Comparison of ENCODE assay signal across 1 mouse cellular context in the genomic region with DNA sequence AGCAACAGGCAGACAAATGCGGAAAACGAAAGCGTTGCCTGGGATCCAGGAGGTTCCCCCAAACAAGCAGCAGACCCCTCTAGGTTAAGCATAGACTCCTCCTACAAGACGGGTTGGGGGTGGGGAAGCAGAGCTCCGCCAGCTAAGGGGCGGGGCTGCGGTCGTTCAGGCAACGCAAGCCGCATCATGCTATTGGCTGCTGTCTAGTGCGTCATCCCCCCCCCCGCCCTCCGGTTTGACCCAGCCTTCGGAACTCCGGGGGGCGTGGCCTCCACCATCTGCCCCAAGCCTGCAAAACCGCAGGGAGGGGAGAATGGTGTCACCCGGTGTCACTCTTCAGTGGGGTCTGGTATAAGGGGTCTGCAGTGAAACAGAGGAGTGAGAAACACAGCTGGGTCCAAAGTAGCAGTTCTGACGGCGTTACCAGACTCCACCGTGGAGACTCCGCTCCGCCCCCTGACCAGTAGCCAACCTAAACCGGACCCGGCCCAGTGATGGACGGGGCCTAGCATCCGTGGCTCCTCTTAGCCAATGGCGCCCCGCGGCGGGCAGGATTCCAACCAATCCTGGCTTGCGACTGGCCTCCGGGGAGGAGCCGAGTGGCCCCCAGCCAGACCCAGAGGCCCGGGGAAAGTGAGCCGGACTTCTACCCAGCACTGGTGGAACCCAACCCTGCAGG.
TF ChIP-seq lines count a peak whose summit lies in the region.

A gene (plus strand): TSS at position 613 of the 679 bp plus-strand sequence.

TF ChIP-seq in CH12.LX, 34 proteins besides CTCF, POLR2A, EP300 and RAD21:
- TF ChIP-seq HCFC1 (IDR thresholded peaks at IDR 0.05; ENCODE audit: low read depth, low read length) (peak; percentile 32; the same call in 1 of the 2 replicates), CHD2 (IDR thresholded peaks at IDR 0.05; ENCODE audit: low read length) (peak; percentile 76), JUN (IDR thresholded peaks at IDR 0.05; ENCODE audit: insufficient read depth, low read depth, low read length) (no peak), JUND (conservative IDR thresholded peaks at IDR 0.05; ENCODE audit: low read depth, low read length) (no peak), MXI1 (IDR thresholded peaks at IDR 0.05; ENCODE audit: low read depth, low read length) (peak; percentile 76), POLR2AphosphoS2 (IDR thresholded peaks at IDR 0.05; ENCODE audit: low read depth, low read length) (no peak), ELF1 (IDR thresholded peaks at IDR 0.05; ENCODE audit: low read depth, low read length) (peak; percentile 38; the same call in 1 of the 2 replicates), MEF2A (IDR thresholded peaks at IDR 0.05; ENCODE audit: borderline replicate concordance, low read depth, low read length) (no peak), MYC (IDR thresholded peaks at IDR 0.05; ENCODE audit: low read depth, low read length) (no peak), GABPA (IDR thresholded peaks at IDR 0.05; ENCODE audit: insufficient replicate concordance, low read depth, low read length) (no peak), MAZ (IDR thresholded peaks at IDR 0.05; ENCODE audit: low read depth, low read length) (peak; percentile 74), TBP (conservative IDR thresholded peaks at IDR 0.05; ENCODE audit: low read depth, low read length) (peak; percentile 48; the same call in 1 of the 2 replicates), TCF12 (IDR thresholded peaks at IDR 0.05; ENCODE audit: low read depth, low read length) (peak; percentile 19; the same call in 1 of the 2 replicates), SIN3A (IDR thresholded peaks at IDR 0.05; ENCODE audit: low read length) (0 out of 2 replicates have a peak, but pooled peaks have one; percentile 62), CHD1 (IDR thresholded peaks at IDR 0.05; ENCODE audit: low read depth, low read length) (no peak)
